Mouse (Mus musculus): ENCODE results near the gene Fam129b. TPM values are rescaled to one million over a fixed set of nuclear protein-coding genes. Genes with fewer than 3 reads are reported as not detected.

Fam129b gene
- polyA plus RNA-seq, 1 experiment from 2014 or later: 5.9 TPM

GRCm38 (mm10) chr2:32962062-32962874 lies 86.4 kb downstream of the Fam129b start:
- Histone ChIP-seq H3K27me3 (ENCODE audit: insufficient read depth, low read length) (no peaks in the 10 kb centered on the region), H3K9ac (replicated peaks) (peak overlapping the region; percentile 95), H3K4me3 (ENCODE audit: low read depth, low read length) (peak overlapping the region; percentile 66), H3K4me1 (ENCODE audit: insufficient read depth) (peaks cover 45% of the 10 kb centered on the region), H3K36me3 (replicated peaks; ENCODE audit: insufficient read depth, low read length) (peaks cover 11% of the 10 kb centered on the region), H3K27ac (ENCODE audit: low read depth) (peak overlapping the region; percentile 94), H3K9me3 (ENCODE audit: low read length) (no peaks in the 10 kb centered on the region), H3K4me2 (ENCODE audit: low read depth, low read length) (peak overlapping the region; percentile 97)
- no peak; the same call in 1 of the 2 replicates for ATAC-seq
- peak; percentile 52 for DNase-seq
- under 1% methylated on average over 33 of the region's 33 CpGs for WGBS (ENCODE audit: insufficient replicate concordance)
- TF ChIP-seq CTCF (IDR thresholded peaks at IDR 0.05; ENCODE audit: low read depth) (no peak), EP300 (IDR thresholded peaks at IDR 0.05; ENCODE audit: low read depth) (no peak)

- peaks cover 51% of the 10 kb centered on the region for H3K4me1 ChIP-seq (ENCODE audit: insufficient read depth)
- 2% methylated on average over 9 of the region's 9 CpGs for WGBS (ENCODE audit: insufficient replicate concordance)
- peak overlapping the region; percentile 95 for H3K9ac ChIP-seq (replicated peaks)
- H3K27ac ChIP-seq (ENCODE audit: low read depth): peak overlapping the region; percentile 94
- H3K27me3 ChIP-seq (ENCODE audit: insufficient read depth, low read length): no peaks in the 10 kb centered on the region
- H3K36me3 ChIP-seq (replicated peaks; ENCODE audit: insufficient read depth, low read length): peaks cover 10% of the 10 kb centered on the region
- TF ChIP-seq EP300 (IDR thresholded peaks at IDR 0.05; ENCODE audit: low read depth): no peak
- no peak for TF ChIP-seq CTCF (IDR thresholded peaks at IDR 0.05; ENCODE audit: low read depth)
- no peak for DNase-seq
- peak overlapping the region; percentile 97 for H3K4me2 ChIP-seq (ENCODE audit: low read depth, low read length)
- no peak for ATAC-seq
- H3K9me3 ChIP-seq (ENCODE audit: low read length): no peaks in the 10 kb centered on the region
- H3K4me3 ChIP-seq (ENCODE audit: low read depth, low read length): peak overlapping the region; percentile 66
Observed at GRCm38 (mm10) chr2:32962875-32963220, 86.9 kb downstream of the Fam129b start.

GRCm38 (mm10) chr2:32963544-32963943 lies 87.6 kb downstream of the Fam129b start:
- Histone ChIP-seq H3K4me1 (ENCODE audit: insufficient read depth) (peaks cover 54% of the 10 kb centered on the region), H3K27ac (ENCODE audit: low read depth) (peak overlapping the region; percentile 94), H3K27me3 (ENCODE audit: insufficient read depth, low read length) (no peaks in the 10 kb centered on the region), H3K9ac (replicated peaks) (peak overlapping the region; percentile 95), H3K36me3 (replicated peaks; ENCODE audit: insufficient read depth, low read length) (peaks cover 10% of the 10 kb centered on the region), H3K9me3 (ENCODE audit: low read length) (no peaks in the 10 kb centered on the region), H3K4me3 (ENCODE audit: low read depth, low read length) (peak overlapping the region; percentile 66), H3K4me2 (ENCODE audit: low read depth, low read length) (peak overlapping the region; percentile 97)
- ATAC-seq: no peak
- DNase-seq: no peak
- TF ChIP-seq EP300 (IDR thresholded peaks at IDR 0.05; ENCODE audit: low read depth): no peak
- no peak for TF ChIP-seq CTCF (IDR thresholded peaks at IDR 0.05; ENCODE audit: low read depth)
- 42% methylated on average over 4 of the region's 4 CpGs for WGBS (ENCODE audit: insufficient replicate concordance)

- H3K4me2 ChIP-seq (ENCODE audit: low read depth, low read length): peak overlapping the region; percentile 97
- no peaks in the 10 kb centered on the region for H3K27me3 ChIP-seq (ENCODE audit: insufficient read depth, low read length)
- H3K9ac ChIP-seq (replicated peaks): peak overlapping the region; percentile 95
- TF ChIP-seq CTCF (IDR thresholded peaks at IDR 0.05; ENCODE audit: low read depth) (no peak), EP300 (IDR thresholded peaks at IDR 0.05; ENCODE audit: low read depth) (no peak)
- no peak for ATAC-seq
- H3K36me3 ChIP-seq (replicated peaks; ENCODE audit: insufficient read depth, low read length): peaks cover 10% of the 10 kb centered on the region
- no peak overlapping the region for H3K4me3 ChIP-seq (ENCODE audit: low read depth, low read length)
- H3K4me1 ChIP-seq (ENCODE audit: insufficient read depth): peaks cover 54% of the 10 kb centered on the region
- H3K9me3 ChIP-seq (ENCODE audit: low read length): no peaks in the 10 kb centered on the region
- H3K27ac ChIP-seq (ENCODE audit: low read depth): peak overlapping the region; percentile 94
- no peak for DNase-seq
- 53% methylated on average over 1 of the region's 1 CpGs for WGBS (ENCODE audit: insufficient replicate concordance)
Observed at GRCm38 (mm10) chr2:32963981-32964380, 88.1 kb downstream of the Fam129b start.

- no peak overlapping the region for H3K4me2 ChIP-seq (ENCODE audit: low read depth, low read length)
- peaks cover 10% of the 10 kb centered on the region for H3K36me3 ChIP-seq (replicated peaks; ENCODE audit: insufficient read depth, low read length)
- peak overlapping the region; percentile 94 for H3K27ac ChIP-seq (ENCODE audit: low read depth)
- peaks cover 54% of the 10 kb centered on the region for H3K4me1 ChIP-seq (ENCODE audit: insufficient read depth)
- no peak overlapping the region for H3K4me3 ChIP-seq (ENCODE audit: low read depth, low read length)
- H3K9me3 ChIP-seq (ENCODE audit: low read length): no peaks in the 10 kb centered on the region
- no peak overlapping the region; the same call in 1 of the 2 replicates for H3K9ac ChIP-seq (replicated peaks)
- H3K27me3 ChIP-seq (ENCODE audit: insufficient read depth, low read length): no peaks in the 10 kb centered on the region
- DNase-seq (no peak), ATAC-seq (no peak)
- 38% methylated on average over 10 of the region's 10 CpGs for WGBS (ENCODE audit: insufficient replicate concordance)
- no peak for TF ChIP-seq CTCF (IDR thresholded peaks at IDR 0.05; ENCODE audit: low read depth)
- TF ChIP-seq EP300 (IDR thresholded peaks at IDR 0.05; ENCODE audit: low read depth): no peak
Observed at GRCm38 (mm10) chr2:32964659-32965457, 88.9 kb downstream of the Fam129b start.

All from liver, postnatal 0 days (tissue).